Mouse (Mus musculus): ENCODE measurements around the gene Epb41l3.

GRCm38 (mm10) chr17:69267526-69267925, 192.0 kb downstream of the Epb41l3 start:
- no peak for TF ChIP-seq CTCF (IDR thresholded peaks at IDR 0.05; ENCODE audit: low read depth)
- no peak for TF ChIP-seq EP300 (IDR thresholded peaks at IDR 0.05; ENCODE audit: low read depth)
